Mouse (Mus musculus) intestine, embryonic 15.5 days (tissue): Measurements from ENCODE around the gene Rpl23. TPM values are rescaled to one million over a fixed set of nuclear protein-coding genes. Genes with fewer than 3 reads are reported as not detected.

Source experiments
- ATAC-seq: fragments of 200-750 bp; cut with Nextera tagmentation; 2 replicates; pipeline ENCODE4 v1.8.0; 2017; ENCODE audit warnings: moderate TSS enrichment, moderate library complexity
- H3K27ac ChIP-seq: fragments of 300-500 bp; sonication (generic); 2 replicates; pipeline ENCODE4 v1.5.1; 2015; ENCODE audit warnings: mild to moderate bottlenecking, inconsistent platforms
- H3K27me3 ChIP-seq: fragments of 300-500 bp; sonication (generic); replicated peaks from 2 replicates; pipeline ENCODE4 v1.6.1; 2015; ENCODE audit warnings: inconsistent platforms
- H3K36me3 ChIP-seq: fragments of 300-500 bp; sonication (generic); 2 replicates; pipeline ENCODE4 v1.6.1; 2015; ENCODE audit warnings: inconsistent platforms
- H3K4me1 ChIP-seq: fragments of 300-500 bp; sonication (generic); replicated peaks from 2 replicates; pipeline ENCODE4 v1.6.1; 2015; ENCODE audit warnings: inconsistent platforms
- H3K4me2 ChIP-seq: fragments of 300-500 bp; sonication (generic); replicated peaks from 2 replicates; pipeline ENCODE4 v1.6.1; 2015; ENCODE audit warnings: mild to moderate bottlenecking, inconsistent platforms
- H3K4me3 ChIP-seq: fragments of 300-500 bp; sonication (generic); replicated peaks from 2 replicates; pipeline ENCODE4 v1.5.1; 2015; ENCODE audit warnings: inconsistent platforms
- H3K9ac ChIP-seq: fragments of 300-500 bp; sonication (generic); 2 replicates; pipeline ENCODE4 v1.6.1; 2015; ENCODE audit warnings: inconsistent platforms
- H3K9me3 ChIP-seq: fragments of 300-500 bp; sonication (generic); 2 replicates; pipeline ENCODE4 v1.6.1; 2016; ENCODE audit warnings: inconsistent platforms
- WGBS: fragments of 180-500 bp; shearing (Covaris S2); methylation state at CpG from one replicate; pipeline ENCODE4 v1.1.7; 2015; 5-methylcytosine and 5-hydroxymethylcytosine counted together
- polyA plus RNA-seq: library from polyadenylated mRNA; unstranded; fragments of >200 nt; fragmentation: Nextera tagmentation; extraction: Ambion mirVana; gene quantifications from 2 replicates; pipeline ENCODE4 v1.2.1, GENCODE M21; 2015

Gene Rpl23
- polyA plus RNA-seq, 1 experiment from 2014 or later = 606 TPM

DNA sequence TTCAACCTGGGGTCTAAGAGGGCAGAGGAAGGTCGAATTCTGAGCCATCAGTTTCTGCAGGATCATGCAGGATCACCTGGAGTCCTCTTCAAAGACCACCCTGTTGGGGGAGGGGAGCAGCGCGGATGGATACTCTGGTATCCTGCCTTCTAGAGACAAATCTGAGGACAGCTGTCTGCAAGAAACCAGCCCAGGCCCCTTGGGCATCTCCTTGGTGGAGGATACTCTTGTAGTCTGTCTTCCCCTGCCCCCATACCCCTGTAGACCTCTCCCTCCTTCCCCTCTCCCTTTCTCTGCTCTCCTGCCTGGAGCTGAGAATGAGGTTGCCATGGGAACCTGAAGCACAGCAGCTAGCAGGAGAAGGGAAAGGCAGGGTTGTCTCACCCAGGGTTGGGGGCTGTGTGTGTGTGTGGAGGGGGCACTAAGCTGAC, 30.3 kb upstream of the Rpl23 start:
- H3K9ac ChIP-seq = 0 out of 2 replicates have a peak overlapping the region, but pooled peaks have one; percentile 21
- peak overlapping the region; percentile 89 for H3K27ac ChIP-seq
- H3K4me3 ChIP-seq = 0 out of 2 replicates have a peak overlapping the region, but pooled peaks have one; percentile 2
- WGBS = 31% methylated on average over 3 of the region's 3 CpGs
- peak overlapping the region; percentile 36 for H3K4me2 ChIP-seq
- H3K9me3 ChIP-seq = no peaks in the 10 kb centered on the region
- ATAC-seq = peak; percentile 5
- peaks cover 29% of the 10 kb centered on the region for H3K36me3 ChIP-seq
- H3K27me3 ChIP-seq = no peaks in the 10 kb centered on the region
- peaks cover 89% of the 10 kb centered on the region for H3K4me1 ChIP-seq

DNA sequence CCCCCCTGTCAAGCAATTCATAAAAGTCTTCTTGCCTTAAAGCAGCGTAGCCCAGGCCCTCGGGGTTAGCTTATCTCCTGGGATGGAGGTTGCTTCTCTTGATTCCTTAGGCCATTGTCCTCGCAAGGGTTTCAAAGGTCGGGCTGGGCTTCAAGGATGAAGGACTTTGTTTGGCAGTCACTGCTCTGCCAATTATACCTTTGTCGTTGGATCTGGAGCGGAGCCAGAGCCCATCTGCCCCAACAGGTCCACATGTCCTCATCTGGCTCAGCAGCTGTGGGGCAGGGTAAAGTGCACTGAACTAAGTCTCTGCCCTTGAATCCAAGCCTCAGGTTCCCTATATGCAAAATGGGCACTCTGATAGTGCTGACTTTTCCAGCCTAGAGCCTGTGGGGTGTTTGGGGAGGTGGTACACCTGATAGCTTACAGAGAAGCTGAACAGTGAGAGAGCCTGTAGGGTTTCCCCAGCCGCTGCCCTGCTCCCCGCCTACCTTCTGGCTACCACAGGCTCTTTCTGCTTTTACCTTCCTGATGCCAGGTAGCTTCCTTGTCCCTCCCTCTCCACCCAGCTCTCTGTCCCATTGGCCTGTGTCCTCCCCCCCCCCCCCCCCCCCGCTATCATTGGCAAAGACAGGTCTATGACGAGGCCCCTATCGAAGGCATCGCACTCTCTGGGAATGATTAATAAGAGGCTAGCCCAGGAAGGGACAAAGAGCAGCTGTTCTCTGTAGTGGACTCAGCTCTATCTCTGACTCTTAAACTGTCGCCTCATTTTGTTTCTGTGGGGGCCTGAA, 29.5 kb upstream of the Rpl23 start:
- Histone ChIP-seq H3K4me2 (peak overlapping the region; percentile 47), H3K27ac (peak overlapping the region; percentile 89), H3K4me1 (peaks cover 88% of the 10 kb centered on the region), H3K36me3 (peaks cover 31% of the 10 kb centered on the region), H3K9me3 (no peaks in the 10 kb centered on the region), H3K9ac (peak overlapping the region; percentile 34; the same call in 1 of the 2 replicates), H3K4me3 (0 out of 2 replicates have a peak overlapping the region, but pooled peaks have one; percentile 0), H3K27me3 (no peaks in the 10 kb centered on the region)
- WGBS = 32% methylated on average over 12 of the region's 13 CpGs
- peak; percentile 78 for ATAC-seq

- Histone ChIP-seq H3K4me2 (peak overlapping the region; percentile 47), H3K9me3 (no peaks in the 10 kb centered on the region), H3K4me3 (no peak overlapping the region), H3K9ac (no peak overlapping the region), H3K4me1 (peaks cover 88% of the 10 kb centered on the region), H3K27me3 (no peaks in the 10 kb centered on the region), H3K36me3 (peaks cover 26% of the 10 kb centered on the region), H3K27ac (peak overlapping the region; percentile 89; the same call in 1 of the 2 replicates)
- 40% methylated on average over 3 of the region's 3 CpGs for WGBS
- no peak for ATAC-seq
These were observed 28.7 kb upstream of the Rpl23 start for GRCm38 (mm10) chr11:97810970-97811369.

DNA sequence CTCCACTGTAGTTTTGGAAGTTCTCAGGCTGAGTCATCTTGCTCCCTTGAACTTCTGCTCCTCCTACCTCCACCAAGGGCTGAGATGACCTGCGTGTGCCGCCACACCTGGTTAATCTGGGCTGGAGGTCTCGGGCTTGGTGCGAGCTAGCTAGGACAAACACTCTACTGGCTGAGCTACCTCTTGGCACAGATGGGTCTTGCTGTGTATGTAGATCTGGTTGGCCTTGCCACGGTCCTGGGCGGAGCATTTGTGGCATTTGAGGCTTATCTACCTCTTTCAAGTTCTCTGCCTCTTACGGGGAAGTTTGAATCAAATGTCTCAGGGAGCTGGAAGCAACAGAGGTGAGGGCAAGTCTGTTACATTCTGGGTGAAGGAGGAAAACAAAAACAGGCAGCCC, 28.1 kb upstream of the Rpl23 start:
- WGBS = 55% methylated on average over 7 of the region's 7 CpGs
- no peaks in the 10 kb centered on the region for H3K9me3 ChIP-seq

DNA sequence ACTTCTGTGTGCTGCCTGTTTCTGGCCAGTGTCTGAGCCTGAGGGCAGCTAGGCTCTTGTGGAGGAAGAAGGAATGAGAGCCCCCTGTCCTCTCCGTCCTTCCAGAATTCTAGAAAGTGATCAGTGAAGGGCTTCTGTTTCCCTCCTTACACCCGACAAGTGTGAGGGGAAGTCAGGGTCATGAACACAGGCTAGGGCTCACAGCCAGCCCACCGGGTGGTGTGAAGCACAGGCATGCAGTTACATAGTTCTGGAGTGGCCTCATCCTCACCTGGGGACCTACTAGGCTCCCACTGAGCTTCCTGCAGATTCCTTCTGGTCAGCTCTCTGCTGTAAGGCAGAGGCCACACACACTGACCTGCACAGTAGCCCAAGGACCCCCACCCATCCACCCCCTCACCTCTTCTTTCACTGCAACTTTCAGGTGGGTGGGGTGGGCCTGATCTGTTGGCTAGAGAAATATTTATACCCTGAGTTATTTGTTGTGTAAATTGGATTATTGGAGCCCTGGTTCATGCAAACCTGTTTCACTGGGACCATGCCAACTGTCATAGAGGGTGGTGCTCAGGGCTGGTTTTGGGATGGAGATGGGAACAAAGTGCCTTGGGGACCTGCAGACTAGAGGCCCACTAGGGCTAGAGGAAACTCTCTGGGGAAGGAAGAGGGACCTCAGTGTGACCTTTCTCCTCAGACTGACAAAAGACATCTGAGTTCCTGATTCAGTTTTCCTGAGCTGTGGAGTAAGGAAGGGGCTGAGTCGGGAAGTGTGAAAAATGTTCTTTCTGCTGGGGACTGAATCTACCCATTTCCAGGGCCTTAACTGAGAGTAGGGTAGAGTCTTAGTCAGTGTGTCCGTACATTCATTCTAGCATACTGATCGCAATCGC, 27.2 kb upstream of the Rpl23 start:
- peak overlapping the region; percentile 16; the same call in 1 of the 2 replicates for H3K4me2 ChIP-seq
- H3K27ac ChIP-seq = peak overlapping the region; percentile 71
- no peaks in the 10 kb centered on the region for H3K9me3 ChIP-seq
- no peak for ATAC-seq
- 53% methylated on average over 7 of the region's 7 CpGs for WGBS
- H3K4me3 ChIP-seq = no peak overlapping the region
- H3K4me1 ChIP-seq = peaks cover 93% of the 10 kb centered on the region
- peaks cover 17% of the 10 kb centered on the region; the same call in 1 of the 2 replicates for H3K36me3 ChIP-seq
- no peak overlapping the region for H3K9ac ChIP-seq
- H3K27me3 ChIP-seq = no peaks in the 10 kb centered on the region

More for the DNA sequence above, 28.1 kb upstream of the Rpl23 start:
- H3K9ac ChIP-seq = no peak overlapping the region
- H3K4me3 ChIP-seq = no peak overlapping the region
- peak overlapping the region; percentile 64 for H3K27ac ChIP-seq
- H3K27me3 ChIP-seq = no peaks in the 10 kb centered on the region
- peaks cover 88% of the 10 kb centered on the region for H3K4me1 ChIP-seq
- H3K36me3 ChIP-seq = peaks cover 20% of the 10 kb centered on the region
- H3K4me2 ChIP-seq = peak overlapping the region; percentile 17; the same call in 1 of the 2 replicates
- no peak for ATAC-seq

GRCm38 (mm10) chr11:97808621-97809234, 26.5 kb upstream of the Rpl23 start:
- H3K4me2 ChIP-seq = peak overlapping the region; percentile 16; the same call in 1 of the 2 replicates
- no peak overlapping the region for H3K9ac ChIP-seq

DNA sequence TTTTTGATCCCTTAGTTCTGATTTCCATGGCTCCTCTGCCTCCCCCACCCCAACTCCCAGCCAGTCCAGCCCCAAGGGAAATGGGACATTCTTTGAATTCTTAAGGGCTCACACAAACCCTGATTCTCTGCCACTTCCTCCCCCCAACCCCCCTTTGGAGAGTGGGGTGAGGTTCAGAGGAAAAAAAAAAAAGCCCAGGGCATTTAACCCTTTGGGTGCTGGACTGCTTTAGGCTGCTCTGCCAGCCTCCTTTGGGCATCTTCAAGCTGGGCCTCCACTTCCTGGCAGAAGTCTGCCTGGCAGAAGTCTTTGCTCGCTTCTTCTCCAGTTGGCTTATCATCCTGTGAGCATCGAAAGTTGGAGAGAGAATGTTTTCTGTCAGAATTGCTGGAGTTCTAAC, 25.9 kb upstream of the Rpl23 start:
- Histone ChIP-seq H3K27me3 (no peaks in the 10 kb centered on the region), H3K27ac (peak overlapping the region; percentile 71), H3K9ac (no peak overlapping the region; the same call in 1 of the 2 replicates), H3K9me3 (no peaks in the 10 kb centered on the region), H3K36me3 (peaks cover 8% of the 10 kb centered on the region; the same call in 1 of the 2 replicates), H3K4me2 (peak overlapping the region; percentile 10; the same call in 1 of the 2 replicates), H3K4me1 (peaks cover 91% of the 10 kb centered on the region), H3K4me3 (no peak overlapping the region)
- 47% methylated on average over 2 of the region's 2 CpGs for whole genome bisulfite sequencing
- no peak for ATAC-seq

More at GRCm38 (mm10) chr11:97808621-97809234, 26.5 kb upstream of the Rpl23 start:
- Histone ChIP-seq H3K36me3 (peaks cover 13% of the 10 kb centered on the region; the same call in 1 of the 2 replicates), H3K4me3 (no peak overlapping the region), H3K27ac (peak overlapping the region; percentile 71), H3K9me3 (no peaks in the 10 kb centered on the region), H3K4me1 (peaks cover 95% of the 10 kb centered on the region), H3K27me3 (no peaks in the 10 kb centered on the region)
- 26% methylated on average over 5 of the region's 5 CpGs for WGBS
- ATAC-seq = no peak

DNA sequence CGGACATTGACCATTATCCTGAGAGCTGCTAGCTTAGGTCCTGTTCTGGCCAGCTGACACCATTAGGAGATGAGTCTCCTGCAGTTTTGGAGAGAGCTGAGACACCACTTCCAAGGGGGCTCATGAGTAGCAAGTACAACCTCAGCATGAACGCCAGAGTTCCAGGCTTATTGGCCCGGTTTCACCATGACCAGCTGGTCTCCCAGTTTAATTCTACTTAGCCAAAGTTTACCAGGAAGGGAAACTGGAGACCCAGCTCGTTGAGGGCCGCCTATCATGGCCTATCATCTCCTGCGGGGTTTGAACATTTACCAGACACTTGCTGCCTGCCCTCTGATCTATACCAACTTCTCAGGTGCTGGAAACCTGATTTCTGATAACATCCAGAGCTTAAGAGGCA, 25.4 kb upstream of the Rpl23 start:
- peak overlapping the region; percentile 10; the same call in 1 of the 2 replicates for H3K4me2 ChIP-seq
- no peak overlapping the region; the same call in 1 of the 2 replicates for H3K9ac ChIP-seq
- 16% methylated on average over 6 of the region's 6 CpGs for WGBS
- no peaks in the 10 kb centered on the region for H3K9me3 ChIP-seq
- no peak overlapping the region for H3K4me3 ChIP-seq
- H3K27me3 ChIP-seq = no peaks in the 10 kb centered on the region
- H3K4me1 ChIP-seq = peaks cover 87% of the 10 kb centered on the region
- H3K36me3 ChIP-seq = peaks cover 8% of the 10 kb centered on the region; the same call in 1 of the 2 replicates
- peak overlapping the region; percentile 71 for H3K27ac ChIP-seq
- ATAC-seq = no peak

- H3K9me3 ChIP-seq = no peaks in the 10 kb centered on the region
- peaks cover 8% of the 10 kb centered on the region; the same call in 1 of the 2 replicates for H3K36me3 ChIP-seq
- H3K4me3 ChIP-seq = no peak overlapping the region
- H3K27me3 ChIP-seq = no peaks in the 10 kb centered on the region
- no peak overlapping the region for H3K9ac ChIP-seq
- peaks cover 88% of the 10 kb centered on the region for H3K4me1 ChIP-seq
- peak overlapping the region; percentile 86; the same call in 1 of the 2 replicates for H3K27ac ChIP-seq
- H3K4me2 ChIP-seq = peak overlapping the region; percentile 51
- WGBS = 58% methylated on average over 7 of the region's 7 CpGs
- no peak for ATAC-seq
These were observed 24.4 kb upstream of the Rpl23 start for GRCm38 (mm10) chr11:97806613-97806964.

GRCm38 (mm10) chr11:97805662-97806612, 23.7 kb upstream of the Rpl23 start:
- no peak overlapping the region for H3K4me3 ChIP-seq
- peaks cover 87% of the 10 kb centered on the region for H3K4me1 ChIP-seq
- H3K4me2 ChIP-seq = peak overlapping the region; percentile 51
- H3K27me3 ChIP-seq = no peaks in the 10 kb centered on the region
- H3K36me3 ChIP-seq = peaks cover 8% of the 10 kb centered on the region; the same call in 1 of the 2 replicates
- peak overlapping the region; percentile 86 for H3K27ac ChIP-seq
- H3K9me3 ChIP-seq = no peaks in the 10 kb centered on the region
- 17% methylated on average over 15 of the region's 15 CpGs for WGBS
- H3K9ac ChIP-seq = peak overlapping the region; percentile 38
- no peak for ATAC-seq
